Mouse (Mus musculus) spleen, adult 2 months (tissue): ENCODE results near the gene Gm40460. TPM values are rescaled to one million over a fixed set of nuclear protein-coding genes. Genes with fewer than 3 reads are reported as not detected.
"Not testable (repeated sequence)": the region's sequence is repeated elsewhere in the genome, so short reads cannot be mapped to it uniquely, and the experiment has no call there.

Experiments
- DNase-seq, 2 experiments: peaks; one replicate each; pipeline versions ENCODE4 v3.0.0 to v3.0.0-alpha.2; 2012 to 2021; ENCODE audit warnings: low spot score in 2 of 2, low read depth in 1 of 2
- H3K27ac ChIP-seq: fragments of 200-500 bp; 2 replicates; pipeline ENCODE4 v1.5.1; 2012; ENCODE audit warnings: low read length, inconsistent platforms; ENCODE audit not compliant: insufficient read depth
- H3K27me3 ChIP-seq: fragments of 200-500 bp; 2 replicates; pipeline ENCODE4 v1.6.1; 2012; ENCODE audit warnings: mild to moderate bottlenecking, moderate library complexity, low read length, inconsistent platforms; ENCODE audit not compliant: control insufficient read depth, insufficient read depth
- H3K36me3 ChIP-seq: fragments of 200-500 bp; 2 replicates; pipeline ENCODE4 v1.6.1; 2012; ENCODE audit warnings: mild to moderate bottlenecking, low read length, inconsistent platforms; ENCODE audit not compliant: control insufficient read depth, insufficient read depth
- H3K4me1 ChIP-seq: fragments of 200-500 bp; 2 replicates; pipeline ENCODE4 v1.6.1; 2011; ENCODE audit warnings: inconsistent platforms; ENCODE audit not compliant: control insufficient read depth, insufficient read depth, insufficient read length
- H3K4me3 ChIP-seq: fragments of 200-500 bp; 2 replicates; pipeline ENCODE4 v1.5.1; 2011; ENCODE audit warnings: mild to moderate bottlenecking, inconsistent platforms; ENCODE audit not compliant: insufficient read depth, insufficient read length; ENCODE audit errors: extremely low read depth
- CTCF ChIP-seq: fragments of 200-500 bp; IDR thresholded peaks from 2 replicates; pipeline ENCODE4 v1.5.1; 2011; ENCODE audit warnings: mild to moderate bottlenecking, inconsistent platforms; ENCODE audit not compliant: insufficient read depth, insufficient read length, insufficient replicate concordance; ENCODE audit errors: extremely low read depth
- POLR2A ChIP-seq: fragments of 200-500 bp; IDR thresholded peaks from 2 replicates; pipeline ENCODE4 v1.6.1; 2011; ENCODE audit warnings: low read depth, low read length, inconsistent platforms
- WGBS: fragments of 180-500 bp; shearing (Covaris S2); methylation state at CpG from one replicate; pipeline ENCODE4 v1.1.7; 2018; 5-methylcytosine and 5-hydroxymethylcytosine counted together
- polyA plus RNA-seq: library from polyadenylated mRNA; depleted of rRNA; stranded (reverse); fragments of >200 nt; gene quantifications from 2 replicates; pipeline ENCODE4 v1.2.3, GENCODE M21; 2012

Gene Gm40460
- polyA plus RNA-seq, 1 experiment, result not detected

- H3K27ac ChIP-seq, H3K36me3 ChIP-seq, H3K4me1 ChIP-seq, H3K4me3 ChIP-seq, H3K27me3 ChIP-seq: not testable (repeated sequence)
- DNase-seq, result peak in 1 of 2 experiments; percentile 51
- peak; percentile 52; the same call in 1 of the 2 replicates for TF ChIP-seq CTCF
- WGBS, result 0% methylated on average over 3 of the region's 3 CpGs
These were observed 37.3 kb upstream of the Gm40460 start for GRCm38 (mm10) chr7:142278183-142278582.

GRCm38 (mm10) chr7:142274263-142274662, 33.4 kb upstream of the Gm40460 start, which contains the start of gene Gm4559:
Gene Gm4559, minus strand, starts transcription at chr7:142274363.
- DNase-seq, H3K36me3 ChIP-seq, H3K4me3 ChIP-seq, H3K27me3 ChIP-seq, H3K4me1 ChIP-seq, H3K27ac ChIP-seq: not testable (repeated sequence)

GRCm38 (mm10) chr7:142258254-142258653, 17.4 kb upstream of the Gm40460 start, which contains the start of gene Gm2431:
Gene Gm2431, minus strand, starts transcription at chr7:142258354.
- not testable (repeated sequence) for H3K4me1 ChIP-seq, H3K27ac ChIP-seq, H3K27me3 ChIP-seq, DNase-seq, H3K4me3 ChIP-seq, H3K36me3 ChIP-seq
- 32% methylated on average over 1 of the region's 1 CpGs for WGBS

- Histone ChIP-seq H3K27me3 (no peaks in the 10 kb centered on the region), H3K27ac (no peak overlapping the region), H3K4me3 (no peak overlapping the region), H3K4me1 (no peaks in the 10 kb centered on the region), H3K36me3 (no peaks in the 10 kb centered on the region)
- TF ChIP-seq POLR2A, result no peak
- peak; percentile 42; the same call in 1 of the 2 replicates for TF ChIP-seq CTCF
- DNase-seq, result peak in 1 of 2 experiments; percentile 8
- WGBS, result 0% methylated on average over 2 of the region's 2 CpGs
These were observed 14.6 kb upstream of the Gm40460 start for GRCm38 (mm10) chr7:142255517-142255916.

- Histone ChIP-seq H3K36me3 (no peaks in the 10 kb centered on the region), H3K27me3 (no peaks in the 10 kb centered on the region), H3K4me3 (no peak overlapping the region), H3K27ac (no peak overlapping the region), H3K4me1 (no peaks in the 10 kb centered on the region)
- DNase-seq, result no peak
- 0% methylated on average over 1 of the region's 1 CpGs for WGBS
- TF ChIP-seq POLR2A (no peak), CTCF (no peak)
These were observed 8.9 kb upstream of the Gm40460 start for GRCm38 (mm10) chr7:142249824-142250223.

- DNase-seq, result no peak
- Histone ChIP-seq H3K4me1 (no peaks in the 10 kb centered on the region), H3K27me3 (no peaks in the 10 kb centered on the region), H3K4me3 (no peak overlapping the region), H3K27ac (no peak overlapping the region), H3K36me3 (no peaks in the 10 kb centered on the region)
- 63% methylated on average over 1 of the region's 1 CpGs for WGBS
- TF ChIP-seq CTCF, result no peak
- no peak for TF ChIP-seq POLR2A
These were observed 9.3 kb downstream of the Gm40460 start for GRCm38 (mm10) chr7:142231540-142231939.

- not testable (repeated sequence) for H3K27ac ChIP-seq, DNase-seq, H3K36me3 ChIP-seq, H3K4me3 ChIP-seq, H3K4me1 ChIP-seq, H3K27me3 ChIP-seq
- 54% methylated on average over 3 of the region's 3 CpGs for WGBS
These were observed 11.0 kb downstream of the Gm40460 start, which contains the start of gene Krtap5-5 for GRCm38 (mm10) chr7:142229871-142230270. Gene Krtap5-5, minus strand, starts transcription at chr7:142229971.

GRCm38 (mm10) chr7:142224518-142224917, 16.4 kb downstream of the Gm40460 start:
- no peaks in the 10 kb centered on the region for H3K4me1 ChIP-seq
- 61% methylated on average over 2 of the region's 2 CpGs for WGBS
- no peak overlapping the region for H3K27ac ChIP-seq
- DNase-seq, result no peak
- TF ChIP-seq CTCF, result no peak
- TF ChIP-seq POLR2A, result no peak
- no peaks in the 10 kb centered on the region for H3K36me3 ChIP-seq
- no peak overlapping the region for H3K4me3 ChIP-seq
- no peaks in the 10 kb centered on the region for H3K27me3 ChIP-seq

GRCm38 (mm10) chr7:142212136-142212535, 28.7 kb downstream of the Gm40460 start:
- WGBS, result 52% methylated on average over 1 of the region's 1 CpGs
- not testable (repeated sequence) for H3K36me3 ChIP-seq, H3K4me3 ChIP-seq, H3K4me1 ChIP-seq, DNase-seq, H3K27ac ChIP-seq, H3K27me3 ChIP-seq
